Mouse (Mus musculus): ENCODE results near the gene Prss35.

GRCm38 (mm10) chr9:86764002-86764401, 20.6 kb downstream of the Prss35 start:
- TF ChIP-seq POLR2A (IDR thresholded peaks at IDR 0.05; ENCODE audit: borderline replicate concordance, low read depth, low read length) (no peak), CTCF (IDR thresholded peaks at IDR 0.05; ENCODE audit: low read depth, low read length) (no peak)

All from bone marrow macrophage, adult 2 months (primary cell).